Mouse (Mus musculus): ENCODE measurements around the gene Fam234b.

GRCm38 (mm10) chr6:135153719-135154118 is 44.1 kb upstream of the Fam234b start:
- TF ChIP-seq TAL1 (IDR thresholded peaks at IDR 0.05; ENCODE audit: low read length) (no peak), GATA1 (IDR thresholded peaks at IDR 0.05; ENCODE audit: low read length) (no peak)
